Mouse (Mus musculus): ENCODE results near the gene Cd86.

Cd86 gene

GRCm38 (mm10) chr16:36655910-36656309 lies 10.0 kb downstream of the Cd86 start:
- DNase-seq (ENCODE audit: low spot score), result no peak

- DNase-seq (ENCODE audit: low spot score), result no peak
Observed at GRCm38 (mm10) chr16:36655199-36655598, 10.7 kb downstream of the Cd86 start.

GRCm38 (mm10) chr16:36651174-36651766 lies 14.6 kb downstream of the Cd86 start:
- DNase-seq (ENCODE audit: low spot score), result no peak

GRCm38 (mm10) chr16:36650511-36650910 lies 15.4 kb downstream of the Cd86 start:
- no peak for DNase-seq (ENCODE audit: low spot score)

GRCm38 (mm10) chr16:36649304-36649703 lies 16.6 kb downstream of the Cd86 start:
- DNase-seq (ENCODE audit: low spot score), result no peak

- DNase-seq (ENCODE audit: low spot score), result no peak
Observed at GRCm38 (mm10) chr16:36645124-36645523, 20.8 kb downstream of the Cd86 start.

GRCm38 (mm10) chr16:36642696-36643046 lies 23.2 kb downstream of the Cd86 start:
- no peak for DNase-seq (ENCODE audit: low spot score)

- no peak for DNase-seq (ENCODE audit: low spot score)
Observed at GRCm38 (mm10) chr16:36641830-36642695, 23.8 kb downstream of the Cd86 start.

- DNase-seq (ENCODE audit: low spot score), result no peak
Observed at GRCm38 (mm10) chr16:36640993-36641392, 24.9 kb downstream of the Cd86 start.

GRCm38 (mm10) chr16:36639812-36640504 lies 25.9 kb downstream of the Cd86 start:
- no peak for DNase-seq (ENCODE audit: low spot score)

GRCm38 (mm10) chr16:36636800-36637199 lies 29.1 kb downstream of the Cd86 start:
- DNase-seq (ENCODE audit: low spot score), result no peak

- DNase-seq (ENCODE audit: low spot score), result no peak
Observed at GRCm38 (mm10) chr16:36634971-36635710, 30.7 kb downstream of the Cd86 start.

GRCm38 (mm10) chr16:36634421-36634820 lies 31.5 kb downstream of the Cd86 start:
- DNase-seq (ENCODE audit: low spot score), result no peak

GRCm38 (mm10) chr16:36632229-36632628 lies 33.7 kb downstream of the Cd86 start:
- no peak for DNase-seq (ENCODE audit: low spot score)

GRCm38 (mm10) chr16:36631607-36632006 lies 34.3 kb downstream of the Cd86 start:
- no peak for DNase-seq (ENCODE audit: low spot score)

GRCm38 (mm10) chr16:36627740-36628139 lies 38.1 kb downstream of the Cd86 start:
- no peak for DNase-seq (ENCODE audit: low spot score)

GRCm38 (mm10) chr16:36626567-36627197 lies 39.2 kb downstream of the Cd86 start:
- DNase-seq (ENCODE audit: low spot score), result no peak

- DNase-seq (ENCODE audit: low spot score), result no peak
Observed at GRCm38 (mm10) chr16:36625909-36626308, 40.0 kb downstream of the Cd86 start.

GRCm38 (mm10) chr16:36622320-36622719 lies 43.6 kb downstream of the Cd86 start:
- no peak for DNase-seq (ENCODE audit: low spot score)

- no peak for DNase-seq (ENCODE audit: low spot score)
Observed at GRCm38 (mm10) chr16:36621108-36621507, 44.8 kb downstream of the Cd86 start.

GRCm38 (mm10) chr16:36613701-36614100 lies 52.2 kb downstream of the Cd86 start:
- DNase-seq (ENCODE audit: low spot score), result no peak

- DNase-seq (ENCODE audit: low spot score), result no peak
Observed at GRCm38 (mm10) chr16:36602632-36603031, 63.2 kb downstream of the Cd86 start.

Measured in ovary, postnatal 10 days (tissue).